Mouse (Mus musculus) myocyte (in vitro differentiated cells): ENCODE measurements around the gene Syn2. TPM values are rescaled to one million over a fixed set of nuclear protein-coding genes. Genes with fewer than 3 reads are reported as not detected.

Experiments
- H3K27me3 ChIP-seq: one replicate; pipeline ENCODE4 v1.6.1; 2011; ENCODE audit not compliant: control insufficient read depth, insufficient read depth, insufficient read length
- H3K36me3 ChIP-seq: one replicate; pipeline ENCODE4 v1.6.1; 2011; ENCODE audit not compliant: control insufficient read depth, insufficient read depth
- H3K4me2 ChIP-seq: one replicate; pipeline ENCODE4 v1.6.1; 2011; ENCODE audit warnings: low read depth, control low read depth
- H3K4me3 ChIP-seq: one replicate; pipeline ENCODE4 v1.5.1; 2011; ENCODE audit warnings: mild to moderate bottlenecking, control low read depth, moderate library complexity
- H3K79me2 ChIP-seq: one replicate; pipeline ENCODE4 v1.6.1; 2011; ENCODE audit not compliant: control insufficient read depth, insufficient read depth
- H3ac ChIP-seq: one replicate; pipeline ENCODE4 v1.6.1; 2011; ENCODE audit not compliant: control insufficient read depth, insufficient read length
- CEBPB ChIP-seq: IDR thresholded peaks from 2 replicates; pipeline ENCODE4 v1.6.1; 2011; ENCODE audit warnings: mild to moderate bottlenecking, moderate library complexity; ENCODE audit not compliant: poor library complexity, insufficient read depth, severe bottlenecking
- E2F4 ChIP-seq: IDR thresholded peaks from one replicate; pipeline ENCODE4 v1.6.1; 2011; ENCODE audit warnings: mild to moderate bottlenecking, control low read depth, moderate library complexity; ENCODE audit not compliant: insufficient read depth
- MAX ChIP-seq: IDR thresholded peaks from one replicate; pipeline ENCODE4 v1.6.1; 2011; ENCODE audit warnings: low read depth, mild to moderate bottlenecking, control low read depth
- MYOD1 ChIP-seq, 3 experiments: IDR thresholded peaks; one replicate each; pipeline ENCODE4 v1.6.1; 2011; ENCODE audit warnings: control low read depth in 2 of 3, low read depth in 2 of 3, mild to moderate bottlenecking in 2 of 3, moderate library complexity in 1 of 3; ENCODE audit not compliant: insufficient read length in 2 of 3, control insufficient read depth in 1 of 3
- MYOG ChIP-seq, 3 experiments: IDR thresholded peaks; one replicate each; pipeline ENCODE4 v1.6.1; 2011; ENCODE audit warnings: control low read depth in 2 of 3, low read depth in 2 of 3, mild to moderate bottlenecking in 2 of 3; ENCODE audit not compliant: insufficient read length in 2 of 3, control insufficient read depth in 1 of 3, insufficient read depth in 1 of 3
- POLR2A ChIP-seq: IDR thresholded peaks from one replicate; pipeline ENCODE4 v1.6.1; 2011; ENCODE audit warnings: low read depth, mild to moderate bottlenecking, control low read depth, moderate library complexity; ENCODE audit not compliant: insufficient read length
- POLR2AphosphoS2 ChIP-seq: IDR thresholded peaks from one replicate; pipeline ENCODE4 v1.6.1; 2011; ENCODE audit warnings: low read depth, control low read depth; ENCODE audit not compliant: insufficient read length
- REST ChIP-seq: IDR thresholded peaks from one replicate; pipeline ENCODE4 v1.6.1; 2011; ENCODE audit warnings: mild to moderate bottlenecking, control low read depth, moderate library complexity; ENCODE audit not compliant: insufficient read depth, insufficient read length
- SRF ChIP-seq: IDR thresholded peaks from one replicate; pipeline ENCODE4 v1.6.1; 2011; ENCODE audit warnings: low read depth; ENCODE audit not compliant: control insufficient read depth, insufficient read length
- TCF12 ChIP-seq: IDR thresholded peaks from one replicate; pipeline ENCODE4 v1.6.1; 2011; ENCODE audit warnings: mild to moderate bottlenecking, control low read depth; ENCODE audit not compliant: poor library complexity, insufficient read depth, severe bottlenecking
- TCF3 ChIP-seq: IDR thresholded peaks from one replicate; pipeline ENCODE4 v1.6.1; 2011; ENCODE audit warnings: low read depth, control low read depth; ENCODE audit not compliant: insufficient read length
- USF1 ChIP-seq: IDR thresholded peaks from one replicate; pipeline ENCODE4 v1.6.1; 2011; ENCODE audit warnings: low read depth, mild to moderate bottlenecking, control low read depth, moderate library complexity
- polyA plus RNA-seq: library from polyadenylated mRNA; unstranded; fragments of >200 nt; fragmentation: generic; extraction: Trizol; gene quantifications from one replicate; pipeline ENCODE4 v1.2.1, GENCODE M21; 2012; ENCODE audit warnings: missing spikeins

The Syn2 gene
- polyA plus RNA-seq, 1 experiment, result 0.30 TPM

DNA sequence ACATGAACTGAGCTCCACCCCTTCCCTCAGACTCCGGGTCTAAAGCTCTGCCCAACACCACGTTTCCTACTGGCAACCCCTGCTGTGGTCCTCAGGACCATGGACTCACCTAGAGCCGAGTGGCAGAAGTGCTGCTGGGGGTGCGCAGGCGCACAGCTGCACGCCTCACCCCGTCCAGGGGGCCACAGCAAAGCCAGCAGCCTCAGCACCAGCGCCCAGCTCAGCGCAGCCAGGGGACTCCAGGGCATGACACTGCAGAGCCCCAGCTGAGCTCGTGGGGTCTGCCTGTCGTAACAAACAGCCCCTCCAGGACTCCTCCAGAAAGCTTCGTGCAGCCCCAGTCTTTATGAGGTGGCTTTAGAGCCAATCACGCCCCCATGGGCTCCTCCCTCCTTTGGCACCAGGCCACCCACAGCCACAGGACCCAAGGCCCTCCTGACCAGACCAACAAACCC lies 116.9 kb downstream of the Syn2 start:
- no peaks in the 10 kb centered on the region for H3K79me2 ChIP-seq
- no peak overlapping the region for H3ac ChIP-seq
- H3K4me3 ChIP-seq, result no peak overlapping the region
- H3K27me3 ChIP-seq, result no peaks in the 10 kb centered on the region
- no peak for TF ChIP-seq POLR2A
- no peak for TF ChIP-seq MYOG (IDR thresholded peaks at IDR 0.05; ENCODE audit: control insufficient read depth in 1 of 3, insufficient read depth in 1 of 3, insufficient read length in 2 of 3, low read depth in 2 of 3)
- no peak for TF ChIP-seq TCF12
- TF ChIP-seq REST, result no peak
- no peak overlapping the region for H3K4me2 ChIP-seq
- H3K36me3 ChIP-seq, result no peaks in the 10 kb centered on the region

DNA sequence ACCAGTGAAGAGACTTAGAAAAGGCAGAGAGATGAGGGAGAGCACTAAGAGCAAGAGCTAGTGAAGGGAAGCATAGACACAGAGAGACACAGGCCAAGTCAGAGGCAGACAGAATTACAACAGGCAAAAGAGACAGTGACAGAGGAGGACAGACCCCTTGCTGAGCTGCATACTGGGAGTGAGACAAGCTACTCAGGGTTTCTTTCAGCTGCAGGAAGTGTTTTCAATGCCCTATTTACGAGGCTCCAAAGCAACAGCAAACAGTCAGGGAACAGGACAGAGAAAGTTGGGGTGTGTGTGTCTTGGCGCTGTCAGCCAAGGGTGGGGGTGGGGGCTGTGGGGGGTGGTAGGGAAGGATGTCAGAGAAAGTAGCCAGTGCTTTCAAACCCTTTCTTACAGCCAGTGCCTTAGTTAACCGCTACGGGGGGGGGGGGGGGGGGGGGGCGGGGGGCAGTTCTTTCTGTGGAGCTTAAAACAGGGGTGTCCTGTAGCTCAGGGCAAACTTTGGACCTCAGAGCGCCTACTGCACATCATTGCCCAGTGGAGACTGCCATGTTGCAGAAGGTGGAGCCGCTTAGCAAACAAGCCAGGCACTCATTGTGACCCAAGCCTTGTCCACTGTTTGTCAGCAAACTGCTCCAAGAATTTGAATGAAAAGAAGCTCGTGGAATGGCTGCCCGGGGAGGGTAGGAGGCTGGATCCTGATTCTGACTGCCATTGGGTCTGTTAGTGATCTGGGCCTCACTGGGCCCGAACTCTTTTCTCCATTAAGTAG lies 117.6 kb downstream of the Syn2 start, which contains the start of gene Timp4:
Timp4 (minus strand) TSS at position 107 of the 775 bp plus-strand sequence.
- H3K4me3 ChIP-seq, result no peak within 1 kb of the TSS
- no peaks in the 10 kb centered on the region for H3K27me3 ChIP-seq
- H3K79me2 ChIP-seq, result no peaks in the 10 kb centered on the region
- no peak for TF ChIP-seq POLR2AphosphoS2
- no peak for TF ChIP-seq E2F4
- no peak for TF ChIP-seq MYOD1 (IDR thresholded peaks at IDR 0.05; ENCODE audit: control insufficient read depth in 1 of 3, insufficient read length in 2 of 3, low read depth in 2 of 3)
- TF ChIP-seq MAX, result no peak
- TF ChIP-seq TCF12, result no peak
- TF ChIP-seq CEBPB, result no peak
- no peak for TF ChIP-seq MYOG (IDR thresholded peaks at IDR 0.05; ENCODE audit: control insufficient read depth in 1 of 3, insufficient read depth in 1 of 3, insufficient read length in 2 of 3, low read depth in 2 of 3)
- no peak for TF ChIP-seq REST
- no peak for TF ChIP-seq USF1
- TF ChIP-seq TCF3, result no peak
- TF ChIP-seq POLR2A, result no peak
- TF ChIP-seq SRF, result no peak
- H3K4me2 ChIP-seq, result no peak within 1 kb of the TSS
- no peak within 1 kb of the TSS for H3ac ChIP-seq
- H3K36me3 ChIP-seq, result no peaks in the 10 kb centered on the region

DNA sequence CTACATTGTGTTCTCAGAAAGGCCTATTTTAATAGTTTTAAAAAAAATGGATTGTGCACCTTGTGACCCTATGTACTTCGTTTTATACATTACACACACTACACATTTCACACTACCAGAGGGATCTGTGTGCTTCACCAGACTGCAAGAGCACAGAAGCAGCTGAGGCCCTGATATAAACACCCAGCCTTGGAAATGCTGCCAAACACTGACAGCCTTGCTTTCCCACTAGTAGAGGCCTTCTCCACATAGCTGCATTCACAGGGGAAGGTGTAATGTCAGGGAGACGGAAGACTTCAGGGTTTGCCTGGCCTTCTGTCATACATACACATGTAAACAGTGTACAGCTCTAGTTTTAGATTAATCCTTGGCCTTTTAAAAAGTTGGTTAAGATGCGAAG lies 120.5 kb downstream of the Syn2 start:
- no peak for TF ChIP-seq USF1
- Histone ChIP-seq H3K27me3 (no peaks in the 10 kb centered on the region), H3ac (no peak overlapping the region), H3K4me3 (no peak overlapping the region), H3K36me3 (no peaks in the 10 kb centered on the region), H3K4me2 (no peak overlapping the region), H3K79me2 (no peaks in the 10 kb centered on the region)

DNA sequence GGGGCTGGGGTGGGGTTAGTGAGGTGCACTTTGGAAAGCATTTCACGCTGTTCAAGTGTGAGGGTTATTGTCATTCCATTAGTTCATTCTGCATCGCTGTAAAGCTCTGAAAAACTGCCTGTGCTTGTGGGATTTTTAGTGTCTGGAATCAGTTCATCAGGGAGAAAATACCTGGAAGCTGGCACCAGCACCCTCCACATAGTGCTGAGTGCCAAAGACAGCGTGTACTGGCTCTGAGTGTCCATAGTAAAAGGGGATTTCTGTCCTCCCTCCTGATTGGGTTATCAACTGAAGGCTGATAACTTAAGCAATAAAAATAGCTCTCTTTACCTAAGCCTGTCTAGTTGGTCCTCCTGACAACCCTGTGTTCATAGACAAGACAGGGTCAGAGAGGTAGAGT lies 125.8 kb downstream of the Syn2 start:
- TF ChIP-seq POLR2A, result no peak
- Histone ChIP-seq H3K4me3 (no peak overlapping the region), H3ac (no peak overlapping the region), H3K79me2 (no peaks in the 10 kb centered on the region), H3K27me3 (no peaks in the 10 kb centered on the region), H3K36me3 (no peaks in the 10 kb centered on the region), H3K4me2 (no peak overlapping the region)

DNA sequence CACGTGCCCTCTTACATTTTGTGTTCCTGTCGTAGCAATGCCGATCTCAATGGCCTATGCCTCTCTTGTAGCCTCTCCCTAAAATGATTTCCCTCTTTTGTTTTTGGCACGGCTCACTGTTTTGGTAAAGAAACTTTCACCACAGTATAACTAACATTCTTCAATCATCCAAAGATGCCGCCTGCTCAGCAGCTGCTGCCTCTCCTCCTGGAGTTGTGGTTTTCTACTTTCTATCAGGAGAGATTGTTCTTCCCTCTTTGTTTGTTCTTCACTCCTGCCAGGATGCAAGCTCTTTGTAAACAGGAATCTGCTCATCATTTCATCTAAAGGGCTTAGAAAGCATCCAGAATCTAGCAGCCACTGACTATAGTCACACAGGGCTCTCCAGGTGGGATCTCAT lies 132.1 kb downstream of the Syn2 start:
- Histone ChIP-seq H3K27me3 (no peaks in the 10 kb centered on the region), H3ac (no peak overlapping the region), H3K4me2 (no peak overlapping the region), H3K4me3 (no peak overlapping the region), H3K36me3 (no peaks in the 10 kb centered on the region), H3K79me2 (no peaks in the 10 kb centered on the region)
- peak in 2 of 3 experiments; percentile 58 to 62 for TF ChIP-seq MYOD1 (IDR thresholded peaks at IDR 0.05; ENCODE audit: control insufficient read depth in 1 of 3, insufficient read length in 2 of 3, low read depth in 2 of 3)
- TF ChIP-seq MYOG (IDR thresholded peaks at IDR 0.05; ENCODE audit: control insufficient read depth in 1 of 3, insufficient read depth in 1 of 3, insufficient read length in 2 of 3, low read depth in 2 of 3), result no peak
- TF ChIP-seq REST, result no peak
- no peak for TF ChIP-seq POLR2A
- TF ChIP-seq USF1, result no peak

DNA sequence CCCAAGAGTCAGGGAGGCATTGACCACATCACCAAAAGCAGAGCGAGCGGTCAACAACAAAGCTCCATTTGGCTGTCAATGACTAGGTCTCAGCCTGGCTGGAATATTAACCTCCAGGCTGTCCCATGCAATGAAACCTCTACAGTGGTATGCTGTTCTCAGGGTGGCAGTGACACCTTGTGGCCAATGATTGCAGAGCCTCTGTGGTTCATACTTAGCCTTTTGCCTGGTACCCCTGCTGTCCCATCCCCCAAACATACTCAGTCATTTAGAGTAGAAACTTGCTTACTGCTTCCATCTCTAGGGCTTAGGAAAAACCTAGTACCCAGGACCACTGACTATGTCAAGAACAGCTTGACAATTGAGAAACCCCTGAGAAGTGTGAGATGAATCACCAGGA lies 133.2 kb downstream of the Syn2 start:
- H3ac ChIP-seq, result no peak overlapping the region
- no peaks in the 10 kb centered on the region for H3K27me3 ChIP-seq

More for the DNA sequence above, 133.2 kb downstream of the Syn2 start:
- no peak for TF ChIP-seq E2F4
- H3K4me3 ChIP-seq, result no peak overlapping the region
- no peaks in the 10 kb centered on the region for H3K79me2 ChIP-seq
- no peak overlapping the region for H3K4me2 ChIP-seq
- no peaks in the 10 kb centered on the region for H3K36me3 ChIP-seq
